In genomic region chr19:24163974-24164373, GRCm38 (mm10) we compare ENCODE assay signal across 10 mouse cellular contexts.
A peak's percentile ranks its signal among the peaks of the same experiment; 100 is the strongest.
DNase-seq lines count a peak whose midpoint lies in the region; ATAC-seq and TF ChIP-seq lines count a peak whose summit lies in the region.
"Had no signal": no experiment of that assay in that cellular context is flagged by ENCODE, and none has a peak within 500 bp of the region (broad histone marks: within the 10 kb centered on the region; RNA-seq: fewer than 3 reads in every experiment).

No protein-coding gene starts in this region.

- H3K36me3 ChIP-seq in heart, embryonic 15.5 days = no peaks in the 10 kb centered on the region
- no peaks in the 10 kb centered on the region for H3K36me3 ChIP-seq in embryonic facial prominence, embryonic 10.5 days (replicated peaks)
- H3K36me3 ChIP-seq in liver, postnatal 0 days (replicated peaks; ENCODE audit: insufficient read depth, low read length) = no peaks in the 10 kb centered on the region

- ATAC-seq in heart, embryonic 15.5 days (replicated peaks; ENCODE audit: insufficient number of reproducible peaks, insufficient read depth, low FRiP score, low read depth) = no peak
- no peak for ATAC-seq in liver, postnatal 0 days
- ATAC-seq: forebrain, embryonic 16.5 days had no signal

- H3K4me3 ChIP-seq in heart, embryonic 15.5 days = no peak overlapping the region
- no peak overlapping the region for H3K4me3 ChIP-seq in embryonic facial prominence, embryonic 10.5 days
- H3K4me3 ChIP-seq in liver, postnatal 0 days (ENCODE audit: low read depth, low read length) = no peak overlapping the region

- H3K27me3 ChIP-seq in heart, embryonic 15.5 days = no peaks in the 10 kb centered on the region
- no peaks in the 10 kb centered on the region for H3K27me3 ChIP-seq in embryonic facial prominence, embryonic 10.5 days (replicated peaks; ENCODE audit: low read depth, poor library complexity, severe bottlenecking)
- H3K27me3 ChIP-seq in liver, postnatal 0 days (ENCODE audit: insufficient read depth, low read length) = no peaks in the 10 kb centered on the region

- H3K27ac ChIP-seq in heart, embryonic 15.5 days = peak overlapping the region; percentile 62
- H3K27ac ChIP-seq in embryonic facial prominence, embryonic 10.5 days (replicated peaks) = peak overlapping the region; percentile 5
- H3K27ac ChIP-seq in liver, postnatal 0 days (ENCODE audit: low read depth) = no peak overlapping the region

- DNase-seq in heart, postnatal 36 days = no peak
- peak; percentile 31 for DNase-seq in 3T3-L1 (ENCODE audit: low read depth, low spot score)
- no peak for DNase-seq in embryonic facial prominence, embryonic 10.5 days (ENCODE audit: low spot score)
- DNase-seq in liver, postnatal 0 days = no peak
- no peak for DNase-seq in urinary bladder, postnatal 4 days (ENCODE audit: low spot score in 2 of 2)
- DNase-seq in left cerebral cortex, postnatal 10 days (ENCODE audit: extremely low spot score in 1 of 2, low spot score in 2 of 2) = no peak
- DNase-seq in cerebellum, adult 8-10 months = no peak
- DNase-seq: kidney, postnatal 25 days had no signal

- intact Hi-C loops in heart, postnatal 36 days (cut with DNase I) = no loop called here
- intact Hi-C loops in left cerebral cortex, postnatal 10 days (cut with DNase I) = no loop called here

- no peak for TF ChIP-seq CTCF in liver, postnatal 0 days (IDR thresholded peaks at IDR 0.05; ENCODE audit: low read depth)

- no peak for TF ChIP-seq EP300 in liver, postnatal 0 days (IDR thresholded peaks at IDR 0.05; ENCODE audit: low read depth)

- no peak overlapping the region for H3K9ac ChIP-seq in heart, embryonic 15.5 days
- no peak overlapping the region for H3K9ac ChIP-seq in liver, postnatal 0 days (replicated peaks)

- H3K9me3 ChIP-seq in heart, embryonic 15.5 days (replicated peaks) = no peaks in the 10 kb centered on the region
- H3K9me3 ChIP-seq in embryonic facial prominence, embryonic 10.5 days = no peaks in the 10 kb centered on the region
- no peaks in the 10 kb centered on the region for H3K9me3 ChIP-seq in liver, postnatal 0 days (ENCODE audit: low read length)

- peaks cover 57% of the 10 kb centered on the region for H3K4me1 ChIP-seq in heart, embryonic 15.5 days (replicated peaks)
- H3K4me1 ChIP-seq in embryonic facial prominence, embryonic 10.5 days = peaks cover 51% of the 10 kb centered on the region
- peaks cover 9% of the 10 kb centered on the region for H3K4me1 ChIP-seq in liver, postnatal 0 days (ENCODE audit: insufficient read depth)

- H3K4me2 ChIP-seq in heart, embryonic 15.5 days = no peak overlapping the region
- peak overlapping the region; percentile 7; the same call in 1 of the 2 replicates for H3K4me2 ChIP-seq in liver, postnatal 0 days (ENCODE audit: low read depth, low read length)

- 22% methylated on average over 4 of the region's 4 CpGs for WGBS in heart, embryonic 15.5 days
- 38% methylated on average over 4 of the region's 4 CpGs for WGBS in embryonic facial prominence, embryonic 10.5 days
- WGBS in liver, postnatal 0 days (ENCODE audit: insufficient replicate concordance) = 21% methylated on average over 4 of the region's 4 CpGs
